Mouse (Mus musculus): ENCODE measurements around the gene Ltbp1.

The Ltbp1 gene

GRCm38 (mm10) chr17:75066340-75066739 lies 61.0 kb downstream of the Ltbp1 start:
- no peak for DNase-seq (ENCODE audit: low spot score in 2 of 2)

GRCm38 (mm10) chr17:75067314-75067713 lies 61.9 kb downstream of the Ltbp1 start:
- no peak for DNase-seq (ENCODE audit: low spot score in 2 of 2)

DNA sequence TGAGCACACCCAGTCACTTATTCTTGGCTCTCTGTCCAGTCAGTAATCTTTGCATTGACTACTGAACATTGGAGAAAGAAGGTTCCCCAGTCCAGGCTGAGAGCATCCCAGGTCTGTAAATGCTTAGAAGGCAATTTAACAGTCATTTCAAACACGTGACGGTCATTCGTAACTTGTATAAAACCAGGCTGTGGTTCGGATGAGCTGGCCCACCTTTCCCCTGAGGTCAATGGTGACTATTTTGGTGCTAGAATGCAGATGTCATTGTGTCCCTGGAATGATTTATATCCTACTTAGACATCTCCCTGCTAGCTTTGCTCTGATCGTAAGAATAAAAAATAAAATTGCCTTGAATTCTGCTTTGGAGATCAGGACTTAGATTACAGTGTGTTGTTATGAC lies 63.9 kb downstream of the Ltbp1 start:
- DNase-seq (ENCODE audit: low spot score in 2 of 2) = no peak

DNA sequence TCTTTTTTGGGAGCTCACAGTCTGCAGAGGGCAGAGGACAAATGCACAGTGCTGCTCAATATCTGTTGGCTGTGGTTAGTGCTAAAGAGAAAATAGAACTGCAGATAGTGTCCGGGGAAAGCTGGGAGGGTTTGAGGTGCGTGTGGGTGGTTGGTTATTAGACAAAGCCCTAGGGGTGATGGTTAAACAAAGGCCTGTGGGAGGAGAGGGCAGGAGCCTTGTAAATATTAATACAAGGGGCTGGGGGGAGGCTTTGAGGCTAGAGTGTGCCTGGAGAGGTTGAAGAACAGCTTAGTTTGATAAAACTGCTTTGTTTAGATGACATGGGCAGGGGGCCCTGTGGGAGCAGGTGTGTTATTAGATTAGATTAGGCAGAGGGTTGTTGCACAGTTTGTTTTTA lies 65.8 kb downstream of the Ltbp1 start:
- DNase-seq (ENCODE audit: low spot score in 2 of 2) = no peak

GRCm38 (mm10) chr17:75071749-75072148 lies 66.4 kb downstream of the Ltbp1 start:
- no peak for DNase-seq (ENCODE audit: low spot score in 2 of 2)

DNA sequence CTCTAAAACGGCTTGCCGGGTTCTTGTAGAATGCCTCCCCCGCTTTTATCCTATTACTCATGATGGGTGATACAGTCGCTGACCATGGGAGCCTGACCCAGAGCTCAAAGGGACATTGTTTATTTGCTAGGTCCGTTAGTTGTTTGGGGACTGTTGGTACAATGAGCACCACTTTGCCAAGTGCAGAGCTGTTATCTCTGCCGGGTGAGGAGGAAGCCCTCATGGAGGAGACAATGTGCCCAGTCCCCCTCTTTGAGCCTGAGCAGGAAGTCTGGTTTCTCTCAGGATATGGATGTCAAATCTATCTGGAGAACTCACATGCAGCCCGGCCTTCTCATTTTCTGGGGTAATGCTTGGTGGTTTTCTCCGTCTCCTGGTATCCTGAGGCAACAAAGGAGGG lies 68.5 kb downstream of the Ltbp1 start:
- no peak for DNase-seq (ENCODE audit: low spot score in 2 of 2)

GRCm38 (mm10) chr17:75074978-75075699 lies 69.8 kb downstream of the Ltbp1 start:
- DNase-seq (ENCODE audit: low spot score in 2 of 2) = no peak

DNA sequence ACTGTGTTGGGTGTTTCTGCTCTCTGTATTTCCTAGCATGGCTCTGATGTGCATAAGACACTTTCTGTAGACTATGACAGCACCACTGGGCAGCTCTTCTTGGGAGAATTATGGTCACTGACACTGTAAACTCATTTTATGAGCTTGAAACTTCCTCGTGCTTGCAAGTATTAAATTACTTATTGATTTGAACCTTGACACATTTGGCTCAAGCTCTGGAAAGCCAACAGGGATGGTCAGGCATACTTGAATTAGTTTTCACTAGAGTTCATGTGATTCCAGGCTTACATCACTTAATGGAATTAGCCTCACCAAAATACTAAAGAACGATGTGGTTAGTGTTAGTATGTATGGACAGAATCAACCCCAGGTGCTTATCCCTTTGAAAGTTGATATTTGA lies 76.0 kb downstream of the Ltbp1 start:
- DNase-seq (ENCODE audit: low spot score in 2 of 2) = no peak

DNA sequence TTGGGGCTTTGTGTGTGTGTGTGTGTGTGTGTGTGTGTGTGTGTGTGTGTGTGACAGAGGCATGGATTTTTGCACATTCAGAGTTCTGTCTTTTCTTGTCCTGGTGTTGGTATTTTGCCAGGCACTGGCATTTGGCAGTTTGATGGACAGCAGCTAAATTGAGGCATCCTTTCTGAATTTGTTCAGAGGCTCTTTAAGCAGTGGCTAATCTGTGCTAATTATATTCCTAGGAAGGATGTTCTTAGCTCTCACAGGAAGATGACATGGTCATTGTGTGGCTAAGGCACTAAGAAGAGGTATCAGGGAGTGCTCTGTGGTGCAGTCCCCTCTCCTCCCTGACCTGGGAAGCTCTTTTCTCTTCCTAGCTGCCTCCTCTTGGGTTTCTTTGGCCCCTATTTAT lies 77.1 kb downstream of the Ltbp1 start:
- no peak for DNase-seq (ENCODE audit: low spot score in 2 of 2)

DNA sequence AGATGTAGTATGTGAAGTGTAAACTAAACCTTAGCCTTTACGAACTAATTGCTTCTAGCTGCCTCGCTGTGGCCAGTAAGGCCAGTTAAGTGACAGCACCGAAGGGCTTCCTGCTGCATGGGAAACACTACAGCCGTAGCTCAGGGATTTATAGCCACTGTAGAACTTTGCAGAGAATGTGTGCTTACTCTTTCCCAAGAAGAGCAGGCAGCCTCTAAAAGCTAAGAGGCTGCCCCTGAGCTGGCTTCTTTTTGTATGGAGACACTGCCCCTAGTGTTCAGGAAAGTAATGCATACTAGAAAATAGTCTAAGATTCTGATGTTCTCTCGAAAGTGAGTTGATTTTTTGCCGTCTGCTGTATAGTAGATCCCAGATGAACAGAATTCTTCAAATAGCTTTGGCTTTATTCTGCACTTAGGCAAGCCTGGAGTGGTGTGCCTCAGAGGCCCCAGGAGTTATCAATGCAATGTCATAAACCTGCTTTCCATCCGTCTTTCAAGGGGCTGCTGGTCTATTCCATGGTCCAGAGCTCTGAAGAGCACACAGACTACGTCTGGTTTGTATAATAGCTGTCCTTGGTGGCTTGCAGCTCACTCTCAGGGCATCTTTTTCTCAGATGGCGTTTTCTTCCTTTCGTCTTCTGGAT lies 82.1 kb downstream of the Ltbp1 start:
- no peak for DNase-seq (ENCODE audit: low spot score in 2 of 2)

- no peak for DNase-seq (ENCODE audit: low spot score in 2 of 2)
These were observed 82.9 kb downstream of the Ltbp1 start for GRCm38 (mm10) chr17:75088232-75088631.

DNA sequence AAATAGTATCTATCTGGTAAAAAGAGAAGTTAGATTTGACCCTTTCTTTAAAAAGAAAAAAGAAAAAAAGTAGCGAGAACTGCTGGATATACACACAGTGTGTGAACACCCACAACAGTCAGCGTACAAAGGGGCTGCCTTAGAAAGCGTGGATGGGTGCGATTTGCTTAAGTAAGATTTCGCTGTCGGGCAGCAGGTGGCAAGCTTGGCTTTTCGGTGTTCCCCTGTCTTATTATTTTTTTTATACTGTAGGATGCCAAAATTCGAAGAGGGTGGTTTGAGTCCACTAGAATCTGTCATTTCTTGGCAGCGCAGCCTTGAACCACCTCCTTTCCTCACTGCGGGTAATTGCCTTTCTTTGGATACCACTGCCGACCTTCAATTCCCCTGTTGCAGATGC lies 83.4 kb downstream of the Ltbp1 start:
- DNase-seq (ENCODE audit: low spot score in 2 of 2) = peak; percentile 29 to 38

- DNase-seq (ENCODE audit: low spot score in 2 of 2) = no peak
These were observed 85.2 kb downstream of the Ltbp1 start for GRCm38 (mm10) chr17:75090556-75090955.

DNA sequence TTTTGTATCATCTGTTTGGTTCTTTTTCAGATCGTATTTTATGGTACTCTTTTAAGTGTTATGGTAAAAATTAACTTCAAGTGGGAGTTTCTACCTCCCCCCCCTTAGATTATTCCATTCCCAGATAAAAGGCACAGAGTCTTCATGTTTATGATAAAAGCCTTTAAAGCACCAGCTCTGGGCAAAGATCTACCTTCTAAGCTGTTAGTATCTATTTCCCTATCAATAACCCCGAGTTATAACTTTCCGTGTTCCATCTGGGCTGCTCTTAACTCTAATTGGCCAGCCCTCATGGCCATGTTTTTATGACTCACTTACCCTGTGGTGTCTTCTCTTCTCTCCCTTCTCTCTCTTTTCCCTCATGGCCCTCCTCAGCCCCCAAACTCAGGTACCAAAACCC lies 88.2 kb downstream of the Ltbp1 start:
- DNase-seq (ENCODE audit: low spot score in 2 of 2) = no peak

DNA sequence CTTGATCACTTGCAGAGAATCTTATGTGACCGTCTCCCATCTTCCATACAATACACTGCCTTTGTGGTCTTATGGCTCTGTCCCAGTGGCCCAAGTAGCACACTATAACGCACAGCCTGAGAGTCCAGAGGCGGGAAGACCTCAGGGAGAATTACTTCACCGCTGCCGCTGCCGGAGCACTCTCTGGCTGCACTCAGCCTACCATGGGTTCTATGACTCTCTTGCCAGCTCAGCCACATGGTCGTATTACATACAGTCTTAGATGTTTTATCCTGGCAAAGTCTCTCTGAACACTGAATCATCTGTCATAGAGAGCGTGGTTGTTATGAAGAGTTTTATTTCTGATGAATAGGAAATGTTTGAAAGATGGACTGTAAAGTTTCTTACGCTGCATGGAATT lies 89.2 kb downstream of the Ltbp1 start:
- no peak for DNase-seq (ENCODE audit: low spot score in 2 of 2)

GRCm38 (mm10) chr17:75096727-75097126 lies 91.4 kb downstream of the Ltbp1 start:
- no peak for DNase-seq (ENCODE audit: low spot score in 2 of 2)

- DNase-seq (ENCODE audit: low spot score in 2 of 2) = no peak
These were observed 92.0 kb downstream of the Ltbp1 start for GRCm38 (mm10) chr17:75097367-75097766.

- no peak for DNase-seq (ENCODE audit: low spot score in 2 of 2)
These were observed 95.8 kb downstream of the Ltbp1 start for GRCm38 (mm10) chr17:75101215-75101614.

- no peak for DNase-seq (ENCODE audit: low spot score in 2 of 2)
These were observed 96.6 kb downstream of the Ltbp1 start for GRCm38 (mm10) chr17:75101994-75102393.

- DNase-seq (ENCODE audit: low spot score in 2 of 2) = no peak
These were observed 102.0 kb downstream of the Ltbp1 start for GRCm38 (mm10) chr17:75107412-75107811.

- DNase-seq (ENCODE audit: low spot score in 2 of 2) = no peak
These were observed 102.5 kb downstream of the Ltbp1 start for GRCm38 (mm10) chr17:75107879-75108278.

- DNase-seq (ENCODE audit: low spot score in 2 of 2) = no peak
These were observed 103.8 kb downstream of the Ltbp1 start for GRCm38 (mm10) chr17:75109081-75109716.
